Mouse (Mus musculus) MEL (cell line): ENCODE measurements around the gene P3h4. TPM values are rescaled to one million over a fixed set of nuclear protein-coding genes. Genes with fewer than 3 reads are reported as not detected.

Experiments used
- DNase-seq: peaks from one replicate; pipeline ENCODE4 v3.0.0; 2011; ENCODE audit warnings: low read depth, low spot score
- H3K27ac ChIP-seq: 2 replicates; pipeline ENCODE4 v1.5.1; 2012; ENCODE audit warnings: low read depth, mild to moderate bottlenecking, control low read depth, low read length, moderate library complexity; ENCODE audit not compliant: control insufficient read depth
- H3K27me3 ChIP-seq, 2 experiments: fragments of 150-350 bp in 1 of 2; sonication (generic) in 1 of 2; 2 replicates each; pipeline ENCODE4 v1.6.1; 2012; ENCODE audit warnings: low read length in 2 of 2, mild to moderate bottlenecking in 2 of 2, improper control_type of control experiment in 1 of 2, moderate library complexity in 1 of 2; ENCODE audit not compliant: insufficient read depth in 2 of 2, control insufficient read depth in 1 of 2
- H3K36me3 ChIP-seq, 2 experiments: 2 replicates each; pipeline ENCODE4 v1.6.1; 2012 to 2014; ENCODE audit warnings: low read length in 2 of 2, improper control_type of control experiment in 1 of 2, inconsistent platforms in 1 of 2, mild to moderate bottlenecking in 1 of 2; ENCODE audit not compliant: insufficient read depth in 2 of 2, control insufficient read depth in 1 of 2
- H3K4me1 ChIP-seq, 2 experiments: fragments of 150-350 bp in 1 of 2; sonication (generic) in 1 of 2; 2 replicates each; pipeline ENCODE4 v1.6.1; 2012; ENCODE audit warnings: low read length in 2 of 2, improper control_type of control experiment in 1 of 2, mild to moderate bottlenecking in 1 of 2; ENCODE audit not compliant: insufficient read depth in 2 of 2, control insufficient read depth in 1 of 2
- H3K4me3 ChIP-seq, 2 experiments: fragments of 150-350 bp in 1 of 2; sonication (generic) in 1 of 2; 2 replicates each; pipeline ENCODE4 v1.5.1; 2012; ENCODE audit warnings: low read depth in 2 of 2, low read length in 2 of 2, mild to moderate bottlenecking in 2 of 2, moderate library complexity in 2 of 2, control low read depth in 1 of 2, improper control_type of control experiment in 1 of 2; ENCODE audit not compliant: control insufficient read depth in 1 of 2, insufficient read depth in 1 of 2
- H3K79me2 ChIP-seq: 2 replicates; pipeline ENCODE4 v1.6.1; 2012; ENCODE audit warnings: mild to moderate bottlenecking, low read length, moderate library complexity; ENCODE audit not compliant: control insufficient read depth, poor library complexity, insufficient read depth
- H3K9ac ChIP-seq: 2 replicates; pipeline ENCODE4 v1.6.1; 2012; ENCODE audit warnings: low read depth, mild to moderate bottlenecking, control low read depth, low read length, moderate library complexity; ENCODE audit not compliant: control insufficient read depth, poor library complexity, severe bottlenecking
- H3K9me3 ChIP-seq: fragments of 150-350 bp; sonication (generic); replicated peaks from 2 replicates; pipeline ENCODE4 v1.6.1; 2012; ENCODE audit warnings: mild to moderate bottlenecking, low read length, improper control_type of control experiment, moderate library complexity; ENCODE audit not compliant: insufficient read depth
- BHLHE40 ChIP-seq: IDR thresholded peaks from 2 replicates; pipeline ENCODE4 v1.6.1; 2012; ENCODE audit warnings: low read depth, mild to moderate bottlenecking, inconsistent platforms, low read length, improper control_type of control experiment, borderline replicate concordance
- CHD1 ChIP-seq: IDR thresholded peaks from 2 replicates; pipeline ENCODE4 v1.6.1; 2012; ENCODE audit warnings: low read depth, mild to moderate bottlenecking, inconsistent platforms, low read length, improper control_type of control experiment
- CTCF ChIP-seq, 3 experiments: IDR thresholded peaks in 2 of 3; conservative IDR thresholded peaks in 1 of 3; 2 replicates each; pipeline ENCODE4 v1.5.1; 2011 to 2012; ENCODE audit warnings: low read length in 3 of 3, low read depth in 2 of 3, mild to moderate bottlenecking in 2 of 3, improper control_type of control experiment in 1 of 3, inconsistent platforms in 1 of 3, mixed read lengths in 1 of 3, moderate library complexity in 1 of 3; ENCODE audit not compliant: control insufficient read depth in 1 of 3, insufficient read depth in 1 of 3, poor library complexity in 1 of 3, severe bottlenecking in 1 of 3
- E2F4 ChIP-seq: IDR thresholded peaks from 2 replicates; pipeline ENCODE4 v1.6.1; 2011; ENCODE audit warnings: low read depth, low read length, improper control_type of control experiment, borderline replicate concordance
- ELF1 ChIP-seq: IDR thresholded peaks from 2 replicates; pipeline ENCODE4 v1.6.1; 2014; ENCODE audit warnings: low read depth, mild to moderate bottlenecking, inconsistent platforms, low read length, improper control_type of control experiment, moderate library complexity
- EP300 ChIP-seq, 2 experiments: IDR thresholded peaks; 2 replicates each; pipeline ENCODE4 v1.6.1; 2011; ENCODE audit warnings: improper control_type of control experiment in 2 of 2, low read length in 2 of 2, low read depth in 1 of 2, mild to moderate bottlenecking in 1 of 2
- ETS1 ChIP-seq: IDR thresholded peaks from 2 replicates; pipeline ENCODE4 v1.6.1; 2012; ENCODE audit warnings: low read depth, mild to moderate bottlenecking, inconsistent platforms, low read length, improper control_type of control experiment, moderate library complexity
- GABPA ChIP-seq: IDR thresholded peaks from 2 replicates; pipeline ENCODE4 v1.6.1; 2012; ENCODE audit warnings: low read depth, mild to moderate bottlenecking, inconsistent platforms, low read length, improper control_type of control experiment, moderate library complexity
- GATA1 ChIP-seq: IDR thresholded peaks from 2 replicates; pipeline ENCODE4 v1.6.1; 2011; ENCODE audit warnings: low read depth, low read length, improper control_type of control experiment
- HCFC1 ChIP-seq: IDR thresholded peaks from 2 replicates; pipeline ENCODE4 v1.6.1; 2012; ENCODE audit warnings: low read depth, mild to moderate bottlenecking, inconsistent platforms, low read length, improper control_type of control experiment, moderate library complexity
- KAT2A ChIP-seq: conservative IDR thresholded peaks from 2 replicates; pipeline ENCODE4 v1.6.1; 2012; ENCODE audit warnings: low read depth, low read length, improper control_type of control experiment, inconsistent platforms
- MAX ChIP-seq: IDR thresholded peaks from 2 replicates; pipeline ENCODE4 v1.6.1; 2011; ENCODE audit warnings: low read length, improper control_type of control experiment
- MXI1 ChIP-seq: IDR thresholded peaks from 2 replicates; pipeline ENCODE4 v1.6.1; 2011; ENCODE audit warnings: mild to moderate bottlenecking, low read depth, low read length, improper control_type of control experiment
- MYB ChIP-seq: IDR thresholded peaks from 2 replicates; pipeline ENCODE4 v1.6.1; 2011; ENCODE audit warnings: mild to moderate bottlenecking, low read depth, low read length, improper control_type of control experiment
- NELFE ChIP-seq: IDR thresholded peaks from 2 replicates; pipeline ENCODE4 v1.6.1; 2011; ENCODE audit warnings: low read depth, low read length, improper control_type of control experiment
- NRF1 ChIP-seq: IDR thresholded peaks from 2 replicates; pipeline ENCODE4 v1.6.1; 2014; ENCODE audit warnings: low read depth, mild to moderate bottlenecking, inconsistent platforms, low read length, improper control_type of control experiment, moderate library complexity; ENCODE audit not compliant: poor library complexity, insufficient read depth, severe bottlenecking
- POLR2A ChIP-seq, 2 experiments: IDR thresholded peaks; 2 replicates each; pipeline ENCODE4 v1.6.1; 2011 to 2012; ENCODE audit warnings: low read length in 2 of 2, mild to moderate bottlenecking in 2 of 2, control low read depth in 1 of 2, improper control_type of control experiment in 1 of 2, low read depth in 1 of 2, moderate library complexity in 1 of 2; ENCODE audit not compliant: control insufficient read depth in 1 of 2, insufficient read depth in 1 of 2, poor library complexity in 1 of 2
- POLR2AphosphoS2 ChIP-seq: IDR thresholded peaks from 2 replicates; pipeline ENCODE4 v1.6.1; 2011; ENCODE audit warnings: low read length, improper control_type of control experiment
- RAD21 ChIP-seq: IDR thresholded peaks from 2 replicates; pipeline ENCODE4 v1.6.1; 2011; ENCODE audit warnings: mild to moderate bottlenecking, low read depth, low read length, improper control_type of control experiment
- SIN3A ChIP-seq: IDR thresholded peaks from 2 replicates; pipeline ENCODE4 v1.6.1; 2012; ENCODE audit warnings: low read length, improper control_type of control experiment, inconsistent platforms
- SMC3 ChIP-seq: IDR thresholded peaks from 2 replicates; pipeline ENCODE4 v1.6.1; 2011; ENCODE audit warnings: low read depth, low read length, improper control_type of control experiment
- TBP ChIP-seq: IDR thresholded peaks from 2 replicates; pipeline ENCODE4 v1.8.0; 2011; ENCODE audit warnings: low read depth, low read length, improper control_type of control experiment
- TCF12 ChIP-seq: IDR thresholded peaks from 2 replicates; pipeline ENCODE4 v1.6.1; 2014; ENCODE audit warnings: low read depth, mild to moderate bottlenecking, inconsistent platforms, low read length, improper control_type of control experiment, moderate library complexity
- USF2 ChIP-seq, 2 experiments: IDR thresholded peaks; 2 replicates each; pipeline ENCODE4 v1.6.1; 2011 to 2012; ENCODE audit warnings: improper control_type of control experiment in 2 of 2, low read length in 2 of 2, borderline replicate concordance in 1 of 2, inconsistent platforms in 1 of 2, low read depth in 1 of 2, mild to moderate bottlenecking in 1 of 2; ENCODE audit not compliant: insufficient read depth in 1 of 2
- ZKSCAN1 ChIP-seq: IDR thresholded peaks from 2 replicates; pipeline ENCODE4 v1.6.1; 2012; ENCODE audit warnings: low read depth, mild to moderate bottlenecking, inconsistent platforms, low read length, improper control_type of control experiment, moderate library complexity
- ZMIZ1 ChIP-seq: IDR thresholded peaks from 2 replicates; pipeline ENCODE4 v1.6.1; 2012; ENCODE audit warnings: low read depth, mild to moderate bottlenecking, inconsistent platforms, low read length, improper control_type of control experiment, moderate library complexity
- polyA plus RNA-seq, 2 experiments: library from polyadenylated mRNA; stranded (reverse) in 1 of 2; unstranded in 1 of 2; fragments of >175 nt in 1 of 2; fragments of >200 nt in 1 of 2; gene quantifications; 2 replicates each; pipeline versions ENCODE4 v1.2.1 to v1.2.4; 2012; ENCODE audit warnings: low replicate concordance in 2 of 2, low read depth in 1 of 2; ENCODE audit not compliant: insufficient read length in 2 of 2, insufficient read depth in 1 of 2, missing spikeins in 1 of 2
- total RNA-seq: library from RNA; depleted of rRNA; stranded (reverse); fragments of 300-350 nt; gene quantifications from 2 replicates; pipeline ENCODE4 v1.2.3, GENCODE M21; 2012

Gene P3h4
- total and polyA plus RNA-seq, 3 experiments = 0.88 TPM; not detected in 2

GRCm38 (mm10) chr11:100362979-100363562, 51.6 kb downstream of the P3h4 start:
- H3K27me3 ChIP-seq = peaks cover 0 to 1% of the 10 kb centered on the region in 2 experiments; a peak in 2 of 4 replicates
- no peak overlapping the region for H3K4me3 ChIP-seq
- H3K9me3 ChIP-seq = no peaks in the 10 kb centered on the region
- H3K79me2 ChIP-seq = no peaks in the 10 kb centered on the region
- H3K9ac ChIP-seq = no peak overlapping the region
- peak; percentile 75 for DNase-seq
- no peaks in the 10 kb centered on the region for H3K4me1 ChIP-seq
- TF ChIP-seq BHLHE40 = no peak
- TF ChIP-seq TCF12 = no peak
- no peak for TF ChIP-seq GABPA
- no peak for TF ChIP-seq POLR2A (IDR thresholded peaks at IDR 0.05; ENCODE audit: control insufficient read depth in 1 of 2, insufficient read depth in 1 of 2, low read depth in 1 of 2, low read length in 2 of 2, poor library complexity in 1 of 2)
- TF ChIP-seq ZMIZ1 = no peak
- TF ChIP-seq E2F4 = no peak
- TF ChIP-seq GATA1 = no peak
- no peak for TF ChIP-seq HCFC1
- TF ChIP-seq CTCF (IDR thresholded peaks at IDR 0.05 in 2 of 3, conservative IDR thresholded peaks at IDR 0.05 in 1 of 3; ENCODE audit: control insufficient read depth in 1 of 3, insufficient read depth in 1 of 3, low read depth in 2 of 3, low read length in 3 of 3, poor library complexity in 1 of 3, severe bottlenecking in 1 of 3) = peak; percentile 75 to 88 (median 81)
- no peak for TF ChIP-seq TBP
- no peak for TF ChIP-seq MYB
- TF ChIP-seq RAD21 = peak; percentile 4
- TF ChIP-seq MAX = no peak
- TF ChIP-seq NELFE = no peak
- TF ChIP-seq KAT2A = no peak
- TF ChIP-seq ETS1 = no peak
- no peak for TF ChIP-seq MXI1
- TF ChIP-seq SIN3A = no peak
- no peak for TF ChIP-seq USF2 (IDR thresholded peaks at IDR 0.05; ENCODE audit: borderline replicate concordance in 1 of 2, insufficient read depth in 1 of 2, low read depth in 1 of 2, low read length in 2 of 2)
- no peak for TF ChIP-seq POLR2AphosphoS2
- no peak for TF ChIP-seq CHD1
- no peak for TF ChIP-seq EP300 (IDR thresholded peaks at IDR 0.05; ENCODE audit: low read depth in 1 of 2, low read length in 2 of 2)
- TF ChIP-seq ELF1 = no peak
- TF ChIP-seq NRF1 = no peak
- no peak for TF ChIP-seq ZKSCAN1
- TF ChIP-seq SMC3 = peak; percentile 50
- H3K36me3 ChIP-seq = no peaks in the 10 kb centered on the region
- H3K27ac ChIP-seq = no peak overlapping the region
